Mouse (Mus musculus) layer of hippocampus, adult 9-10 months (tissue): ENCODE measurements around the gene Nbeal2.

Source experiments
- DNase-seq: peaks from one replicate; pipeline ENCODE4 v3.0.0; 2022; ENCODE audit warnings: low spot score

Nbeal2 gene

GRCm38 (mm10) chr9:110645219-110645618 is 8.7 kb downstream of the Nbeal2 start:
- no peak for DNase-seq

DNA sequence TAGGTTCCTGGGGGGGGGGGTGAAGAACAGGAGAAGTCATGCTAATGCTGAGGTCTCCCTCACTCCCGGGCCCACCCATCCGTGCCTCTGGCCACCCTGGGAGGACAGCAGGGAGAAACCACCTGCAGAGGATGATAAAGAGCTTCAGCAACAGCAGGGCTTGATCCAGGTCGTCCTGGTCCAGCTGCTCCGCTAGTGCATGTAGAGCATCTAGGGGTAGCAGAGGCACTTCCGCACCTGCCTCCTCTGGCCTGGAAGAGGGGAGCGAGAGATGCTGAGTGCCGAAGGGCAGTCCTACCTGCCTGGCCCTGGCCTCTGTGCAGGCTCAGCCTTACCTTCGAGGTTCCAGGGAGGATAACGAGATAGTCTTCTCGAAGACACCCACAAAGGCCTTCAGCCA is 9.7 kb downstream of the Nbeal2 start:
- DNase-seq: no peak

DNA sequence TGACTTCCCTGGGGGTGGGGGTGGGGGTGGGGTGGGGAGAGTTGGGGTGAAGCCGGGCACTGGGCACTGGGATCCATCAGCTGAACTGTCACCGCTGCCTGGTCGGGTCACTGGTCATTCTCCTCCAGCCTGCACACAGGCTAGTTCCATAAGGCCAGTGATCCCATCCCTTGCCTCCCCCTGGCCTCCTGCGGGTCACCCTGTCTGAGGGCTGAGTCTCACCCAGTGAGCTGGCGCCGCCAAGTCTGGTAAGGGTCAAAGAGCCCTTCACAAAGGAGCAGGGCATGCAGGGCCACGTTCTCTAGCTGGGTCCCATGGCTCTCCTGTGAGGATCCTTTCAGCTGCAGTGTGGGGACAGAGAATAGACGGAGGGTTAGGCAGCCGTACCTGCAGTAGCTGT is 10.2 kb downstream of the Nbeal2 start:
- DNase-seq: no peak

- no peak for DNase-seq
These were observed 11.0 kb downstream of the Nbeal2 start for GRCm38 (mm10) chr9:110642812-110643524.

GRCm38 (mm10) chr9:110641006-110641405 is 13.0 kb downstream of the Nbeal2 start:
- DNase-seq: no peak

GRCm38 (mm10) chr9:110638611-110639021 is 15.3 kb downstream of the Nbeal2 start:
- DNase-seq: no peak

DNA sequence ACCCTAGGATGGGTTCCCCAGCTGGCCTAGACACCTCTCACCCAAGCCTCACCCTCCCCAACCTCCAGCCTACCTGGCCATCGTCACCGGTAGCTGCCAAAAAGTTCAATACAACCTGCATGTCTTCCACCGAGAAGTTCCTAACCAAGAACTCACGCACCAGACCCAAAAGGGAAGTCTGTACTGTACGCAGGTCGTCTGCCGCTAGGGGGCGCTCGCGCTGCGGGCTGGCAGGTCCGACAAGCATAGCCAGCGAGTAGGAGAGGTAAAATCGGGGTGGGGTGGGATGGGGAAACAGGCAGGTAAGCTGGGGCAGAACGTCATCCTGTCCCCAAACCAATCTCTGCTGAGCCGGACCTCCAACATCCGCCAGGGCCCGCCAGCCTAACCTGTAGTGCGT is 18.7 kb downstream of the Nbeal2 start:
- peak; percentile 71 for DNase-seq

GRCm38 (mm10) chr9:110633882-110634281 is 20.1 kb downstream of the Nbeal2 start:
- no peak for DNase-seq

GRCm38 (mm10) chr9:110632671-110633070 is 21.3 kb downstream of the Nbeal2 start:
- no peak for DNase-seq

GRCm38 (mm10) chr9:110631651-110632275 is 22.2 kb downstream of the Nbeal2 start:
- no peak for DNase-seq

- no peak for DNase-seq
These were observed 22.8 kb downstream of the Nbeal2 start for GRCm38 (mm10) chr9:110631191-110631590.

- DNase-seq: no peak
These were observed 23.8 kb downstream of the Nbeal2 start for GRCm38 (mm10) chr9:110630171-110630570.

GRCm38 (mm10) chr9:110625350-110625908 is 28.5 kb downstream of the Nbeal2 start:
- no peak for DNase-seq

DNA sequence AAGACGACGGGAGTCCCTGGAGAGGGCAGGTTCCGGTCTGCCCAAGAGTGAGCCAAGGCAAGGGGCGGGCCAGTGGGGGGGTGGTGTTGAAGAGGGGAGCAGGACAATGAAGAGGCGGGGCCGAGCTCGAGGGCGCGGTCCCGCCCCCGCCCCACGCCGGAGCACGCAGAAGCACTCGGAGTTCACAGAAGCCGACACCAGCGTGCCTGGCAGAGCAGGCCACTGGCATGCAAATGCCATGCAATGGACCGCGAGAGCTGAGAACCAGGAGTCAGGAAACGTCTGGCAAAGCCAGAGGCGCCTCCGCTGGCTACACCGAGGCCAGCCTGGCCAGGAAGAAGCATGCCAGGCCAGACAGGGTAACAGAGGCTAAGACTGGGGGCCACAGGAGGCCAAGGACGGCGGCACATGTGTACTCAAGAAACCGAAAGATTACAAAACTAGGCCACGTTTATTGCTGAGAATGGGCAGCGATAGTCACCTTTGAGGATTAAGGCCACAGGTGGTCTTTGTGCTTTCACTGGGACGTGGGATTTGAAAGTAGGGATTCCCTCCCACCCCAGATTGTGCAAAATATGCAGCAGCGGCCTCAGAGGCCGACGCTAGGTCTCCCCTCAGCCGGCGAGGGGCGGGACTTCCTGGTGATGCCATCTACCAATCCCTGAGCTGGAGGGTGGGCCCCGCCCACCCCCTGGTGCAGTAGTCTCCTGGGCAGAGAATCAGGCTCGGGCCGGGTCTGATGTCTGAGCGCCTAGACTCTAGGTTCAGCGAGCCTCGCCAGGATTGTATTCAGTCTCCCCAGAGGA is 29.4 kb downstream of the Nbeal2 start, which contains the start of gene Nradd:
TSS of gene Nradd (minus strand) at position 92 of the 806 bp plus-strand sequence.
- peak; percentile 42 for DNase-seq

GRCm38 (mm10) chr9:110623416-110624195 is 30.4 kb downstream of the Nbeal2 start:
- no peak for DNase-seq

DNA sequence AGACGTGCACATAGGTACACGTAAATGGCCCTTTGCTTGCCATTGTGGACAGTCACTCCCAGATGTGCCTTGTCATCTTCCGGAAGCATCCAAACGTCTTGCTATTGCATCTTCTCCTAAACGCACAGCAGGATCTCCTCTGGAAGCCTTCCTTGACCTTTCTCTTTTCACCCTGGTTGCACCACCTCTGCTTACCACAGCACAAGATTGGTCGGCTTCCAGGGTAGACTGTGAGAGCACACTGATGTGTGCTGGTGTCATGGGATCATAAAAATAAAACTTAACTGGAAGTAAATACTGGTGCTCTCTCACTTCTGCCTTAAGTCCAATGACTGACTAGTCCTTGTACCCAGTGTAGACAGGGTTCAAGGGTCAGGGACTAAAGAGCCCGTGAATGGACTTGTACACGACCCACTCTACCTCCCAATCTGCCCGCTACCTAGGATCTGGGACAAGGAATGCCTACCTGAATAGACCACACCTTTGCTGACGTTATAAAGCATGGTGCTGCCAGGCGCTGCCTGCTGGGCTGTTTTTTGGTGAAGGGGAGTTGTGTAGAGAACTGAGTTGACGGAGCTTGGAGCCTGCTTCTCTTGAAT is 31.2 kb downstream of the Nbeal2 start:
- no peak for DNase-seq

DNA sequence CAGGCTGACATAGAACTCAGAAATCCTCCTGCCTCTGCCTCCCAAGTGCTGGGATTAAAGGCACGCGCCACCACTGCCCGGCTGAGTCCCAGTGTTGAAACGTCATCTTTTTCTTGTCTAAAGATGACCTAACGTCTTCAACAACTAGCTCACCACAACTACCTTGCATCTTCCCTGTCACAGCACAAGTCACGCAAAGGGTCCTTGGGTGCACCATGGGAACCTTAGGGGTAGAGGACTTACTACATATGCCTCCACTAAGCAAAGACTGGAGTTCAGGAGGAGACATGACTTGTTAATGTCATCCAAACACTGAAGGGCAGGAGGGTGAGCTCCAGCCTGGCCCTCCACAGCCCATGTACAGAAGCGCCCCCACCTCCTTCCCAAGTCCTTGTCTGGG is 33.3 kb downstream of the Nbeal2 start:
- DNase-seq: no peak

- DNase-seq: no peak
These were observed 33.8 kb downstream of the Nbeal2 start for GRCm38 (mm10) chr9:110620180-110620579.

DNA sequence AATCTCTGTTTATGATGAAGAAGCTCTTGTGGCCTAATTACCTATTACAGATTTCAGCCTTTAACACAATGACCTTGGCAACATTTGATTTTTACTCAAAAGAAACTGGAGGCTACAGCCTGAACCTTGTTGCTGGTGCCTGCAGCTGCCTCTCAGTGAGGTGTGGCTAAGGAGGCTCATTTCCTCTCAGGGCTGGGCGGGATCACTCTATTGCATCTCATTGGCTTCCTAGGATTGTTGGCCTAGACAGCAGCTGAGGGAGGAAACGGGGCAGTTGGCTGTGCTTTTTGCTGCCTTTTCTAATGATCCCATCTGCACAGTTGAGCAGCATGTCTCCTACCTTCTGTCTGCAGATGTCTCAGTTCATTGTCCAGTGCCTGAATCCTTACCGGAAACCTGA is 36.9 kb downstream of the Nbeal2 start:
- DNase-seq: no peak

DNA sequence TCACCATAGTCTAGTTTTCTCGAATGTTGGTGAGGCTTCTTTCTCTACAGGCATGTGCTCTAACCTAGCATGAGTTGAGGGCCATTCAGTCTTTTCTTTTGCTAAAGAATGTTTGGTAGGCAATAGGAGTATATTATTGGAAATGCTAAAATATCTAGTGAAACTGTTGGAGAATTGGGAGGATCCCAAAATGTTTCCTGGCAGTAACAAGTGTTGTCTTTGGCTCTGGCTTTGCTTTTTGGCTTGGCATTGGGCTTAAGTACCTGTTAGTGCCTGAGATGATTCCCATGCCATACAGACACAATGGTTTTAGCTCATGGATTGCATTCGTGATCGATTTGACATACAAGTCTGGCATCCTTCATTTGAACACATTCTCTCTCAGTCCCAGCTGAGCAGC is 42.5 kb downstream of the Nbeal2 start:
- DNase-seq: no peak

DNA sequence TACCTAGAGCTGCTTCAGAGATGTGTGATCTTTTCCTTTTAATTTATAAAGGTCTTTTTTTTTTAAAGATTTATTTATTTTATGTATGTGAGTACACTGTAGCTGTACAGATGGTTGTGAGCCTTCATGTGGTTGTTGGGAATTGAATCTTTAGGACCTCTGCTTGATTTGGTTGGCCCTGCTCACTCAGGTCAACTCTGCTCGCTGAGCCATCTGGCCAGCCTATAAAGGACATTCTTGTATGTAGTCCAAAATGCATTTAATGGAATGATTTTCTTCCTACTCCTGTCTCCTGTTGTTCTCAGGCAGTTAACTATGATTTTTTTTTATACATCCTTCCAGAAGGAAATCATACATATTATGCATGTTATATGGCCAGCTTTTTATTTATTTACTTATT is 70.4 kb downstream of the Nbeal2 start:
- no peak for DNase-seq
